Mouse (Mus musculus): ENCODE data around the gene Ovca2.

The Ovca2 gene

GRCm38 (mm10) chr11:75178672-75179208, at the start of gene Ovca2:
Ovca2 (minus strand) TSS chr11:75178835.
- DNase-seq, result peak; percentile 91 to 94

GRCm38 (mm10) chr11:75227632-75228031, 49.0 kb upstream of the Ovca2 start:
- no peak for DNase-seq

- DNase-seq, result no peak
These were observed 46.2 kb upstream of the Ovca2 start for GRCm38 (mm10) chr11:75224835-75225234.

GRCm38 (mm10) chr11:75224062-75224461, 45.4 kb upstream of the Ovca2 start:
- no peak for DNase-seq

- no peak for DNase-seq
These were observed 42.0 kb upstream of the Ovca2 start for GRCm38 (mm10) chr11:75220517-75221145.

GRCm38 (mm10) chr11:75220115-75220514, 41.5 kb upstream of the Ovca2 start:
- DNase-seq, result peak in 1 of 2 experiments; percentile 64

GRCm38 (mm10) chr11:75214081-75214950, 35.7 kb upstream of the Ovca2 start:
- peak; percentile 39 to 40 for DNase-seq

GRCm38 (mm10) chr11:75213372-75214080, 34.9 kb upstream of the Ovca2 start:
- DNase-seq, result peak; percentile 95 to 97

- DNase-seq, result peak; percentile 80
These were observed 34.2 kb upstream of the Ovca2 start for GRCm38 (mm10) chr11:75212876-75213275.

- peak; percentile 77 to 84 for DNase-seq
These were observed 33.5 kb upstream of the Ovca2 start for GRCm38 (mm10) chr11:75212031-75212667.

GRCm38 (mm10) chr11:75210755-75211154, 32.1 kb upstream of the Ovca2 start:
- no peak for DNase-seq

GRCm38 (mm10) chr11:75210093-75210492, 31.5 kb upstream of the Ovca2 start:
- DNase-seq, result no peak

- no peak for DNase-seq
These were observed 30.7 kb upstream of the Ovca2 start for GRCm38 (mm10) chr11:75209363-75209762.

GRCm38 (mm10) chr11:75206347-75206746, 27.7 kb upstream of the Ovca2 start:
- peak in 1 of 2 experiments; percentile 34 for DNase-seq

GRCm38 (mm10) chr11:75204472-75204871, 25.8 kb upstream of the Ovca2 start:
- DNase-seq, result no peak

- no peak for DNase-seq
These were observed 25.3 kb upstream of the Ovca2 start for GRCm38 (mm10) chr11:75203926-75204325.

GRCm38 (mm10) chr11:75201721-75202120, 23.1 kb upstream of the Ovca2 start:
- DNase-seq, result no peak

GRCm38 (mm10) chr11:75200935-75201334, 22.3 kb upstream of the Ovca2 start:
- DNase-seq, result no peak

GRCm38 (mm10) chr11:75199951-75200350, 21.3 kb upstream of the Ovca2 start:
- DNase-seq, result no peak

GRCm38 (mm10) chr11:75198792-75199191, 20.2 kb upstream of the Ovca2 start:
- DNase-seq, result no peak

- DNase-seq, result no peak
These were observed 19.3 kb upstream of the Ovca2 start for GRCm38 (mm10) chr11:75197956-75198355.

- DNase-seq, result no peak
These were observed 17.5 kb upstream of the Ovca2 start for GRCm38 (mm10) chr11:75196131-75196530.

All from kidney, postnatal 36 days (tissue).